Mouse (Mus musculus) right cerebral cortex, postnatal 4 days (tissue): ENCODE results near the gene Fgf22.

Source experiments
- DNase-seq: peaks from one replicate; pipeline ENCODE4 v3.0.0-alpha.2; 2022

Gene Fgf22

GRCm38 (mm10) chr10:79754856-79755516 is at the start of gene Fgf22:
Gene Fgf22, plus strand, starts transcription at chr10:79755076.
- DNase-seq = peak; percentile 56

- DNase-seq = no peak
These were observed 48.9 kb upstream of the Fgf22 start for GRCm38 (mm10) chr10:79705951-79706350.

- DNase-seq = no peak
These were observed 48.3 kb upstream of the Fgf22 start for GRCm38 (mm10) chr10:79706406-79707094.

GRCm38 (mm10) chr10:79707162-79707561 is 47.7 kb upstream of the Fgf22 start:
- no peak for DNase-seq

GRCm38 (mm10) chr10:79707759-79708158 is 47.1 kb upstream of the Fgf22 start:
- no peak for DNase-seq

- DNase-seq = no peak
These were observed 46.2 kb upstream of the Fgf22 start for GRCm38 (mm10) chr10:79708668-79709067.

GRCm38 (mm10) chr10:79709307-79709706 is 45.6 kb upstream of the Fgf22 start:
- no peak for DNase-seq

- DNase-seq = no peak
These were observed 42.8 kb upstream of the Fgf22 start for GRCm38 (mm10) chr10:79712029-79712428.

GRCm38 (mm10) chr10:79712499-79713126 is 42.3 kb upstream of the Fgf22 start:
- peak; percentile 90 for DNase-seq

GRCm38 (mm10) chr10:79713163-79713562 is 41.7 kb upstream of the Fgf22 start:
- DNase-seq = no peak

GRCm38 (mm10) chr10:79714996-79715395 is 39.9 kb upstream of the Fgf22 start:
- DNase-seq = peak; percentile 53

- peak; percentile 44 for DNase-seq
These were observed 38.5 kb upstream of the Fgf22 start, which contains the start of gene Hcn2 for GRCm38 (mm10) chr10:79716254-79716987. Gene Hcn2, plus strand, starts transcription at chr10:79716634.

- peak; percentile 51 for DNase-seq
These were observed 37.9 kb upstream of the Fgf22 start for GRCm38 (mm10) chr10:79716988-79717355.

- peak; percentile 58 for DNase-seq
These were observed 37.1 kb upstream of the Fgf22 start for GRCm38 (mm10) chr10:79717640-79718357.

- DNase-seq = no peak
These were observed 33.8 kb upstream of the Fgf22 start for GRCm38 (mm10) chr10:79721089-79721488.

- DNase-seq = no peak
These were observed 31.8 kb upstream of the Fgf22 start for GRCm38 (mm10) chr10:79723047-79723446.

GRCm38 (mm10) chr10:79723692-79724091 is 31.2 kb upstream of the Fgf22 start:
- DNase-seq = no peak

GRCm38 (mm10) chr10:79726090-79726489 is 28.8 kb upstream of the Fgf22 start:
- no peak for DNase-seq

GRCm38 (mm10) chr10:79728323-79729249 is 26.3 kb upstream of the Fgf22 start:
- no peak for DNase-seq

GRCm38 (mm10) chr10:79729357-79729965 is 25.4 kb upstream of the Fgf22 start:
- no peak for DNase-seq

- DNase-seq = peak; percentile 56
These were observed 22.4 kb upstream of the Fgf22 start for GRCm38 (mm10) chr10:79732500-79732899.
